Mouse (Mus musculus): Measurements from ENCODE around the gene Il18. TPM values are rescaled to one million over a fixed set of nuclear protein-coding genes. Genes with fewer than 3 reads are reported as not detected.

Il18 gene
- polyA plus RNA-seq, 1 experiment from 2014 or later = 27.3 TPM

DNA sequence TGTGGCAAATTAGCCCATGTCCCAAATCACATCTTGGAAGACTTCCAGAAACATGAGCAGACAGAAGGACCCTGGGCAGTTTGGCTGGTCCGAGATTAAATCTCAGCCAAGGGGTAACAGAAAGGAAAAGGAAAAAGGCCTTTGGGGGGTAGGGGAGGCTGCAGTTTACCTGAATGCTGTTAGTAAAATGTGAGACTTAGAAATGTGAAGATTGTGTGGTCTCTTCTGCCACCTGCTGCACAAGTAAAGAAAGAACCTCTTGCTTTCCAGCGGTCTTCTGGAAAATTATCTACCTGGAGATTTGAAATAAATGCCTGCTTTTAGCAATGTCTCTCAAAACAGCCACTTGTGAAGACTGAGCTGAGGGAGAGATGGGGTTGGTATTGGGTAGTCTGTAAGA lies 23.7 kb upstream of the Il18 start:
- Histone ChIP-seq H3K4me2 (replicated peaks) (no peak overlapping the region), H3K4me3 (replicated peaks) (no peak overlapping the region), H3K27me3 (no peaks in the 10 kb centered on the region), H3K4me1 (replicated peaks) (peaks cover 15% of the 10 kb centered on the region), H3K36me3 (no peaks in the 10 kb centered on the region), H3K9me3 (no peaks in the 10 kb centered on the region), H3K27ac (no peak overlapping the region), H3K9ac (replicated peaks) (no peak overlapping the region)
- 28% methylated on average over 2 of the region's 2 CpGs for WGBS
- ATAC-seq = no peak

DNA sequence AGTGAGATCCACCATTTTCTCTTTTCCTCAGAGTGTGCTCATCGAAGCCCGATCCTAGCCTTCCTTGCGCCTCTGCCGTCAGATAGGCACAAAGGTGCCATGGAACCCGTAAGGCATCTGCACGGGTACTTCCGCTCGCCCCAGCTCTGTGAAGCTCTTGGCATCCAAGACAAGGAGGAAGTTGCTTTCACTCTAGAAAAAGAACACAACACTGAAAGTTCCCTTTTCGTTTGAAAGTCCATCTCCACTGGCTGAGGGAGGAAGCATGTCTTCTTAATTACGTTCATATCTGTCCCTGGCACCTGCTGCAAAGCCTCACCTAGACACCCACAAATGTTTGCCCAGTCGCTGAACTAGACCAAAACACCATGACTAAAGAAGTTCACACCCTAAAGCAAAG lies 21.3 kb upstream of the Il18 start:
- no peaks in the 10 kb centered on the region for H3K36me3 ChIP-seq
- no peak overlapping the region for H3K27ac ChIP-seq
- H3K4me1 ChIP-seq (replicated peaks) = no peaks in the 10 kb centered on the region
- H3K9me3 ChIP-seq = no peaks in the 10 kb centered on the region
- no peaks in the 10 kb centered on the region for H3K27me3 ChIP-seq
- ATAC-seq = no peak
- no peak overlapping the region for H3K4me3 ChIP-seq (replicated peaks)
- no peak overlapping the region for H3K4me2 ChIP-seq (replicated peaks)
- no peak overlapping the region for H3K9ac ChIP-seq (replicated peaks)
- WGBS = 85% methylated on average over 11 of the region's 11 CpGs

DNA sequence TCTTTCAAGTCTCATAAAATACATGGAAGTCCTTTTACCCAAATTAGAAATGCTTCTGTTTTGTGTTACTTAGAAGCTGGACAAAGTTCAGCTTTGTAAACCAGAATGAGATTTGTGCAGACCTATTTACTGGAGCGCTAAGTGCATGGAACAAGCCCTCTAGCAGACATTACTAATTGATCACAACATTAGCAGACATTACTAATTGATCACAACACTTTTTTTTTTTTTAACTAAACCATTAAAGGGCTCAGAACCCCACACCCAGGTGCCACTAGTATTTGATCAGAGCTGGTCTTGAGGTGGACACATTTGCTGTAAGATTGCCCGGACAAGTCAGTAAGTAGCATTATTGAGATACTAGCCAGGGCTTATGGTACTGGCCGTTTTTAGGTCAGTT lies 20.8 kb upstream of the Il18 start:
- Histone ChIP-seq H3K9me3 (no peaks in the 10 kb centered on the region), H3K27ac (no peak overlapping the region), H3K27me3 (no peaks in the 10 kb centered on the region), H3K4me3 (replicated peaks) (no peak overlapping the region), H3K9ac (replicated peaks) (no peak overlapping the region), H3K36me3 (no peaks in the 10 kb centered on the region), H3K4me2 (replicated peaks) (no peak overlapping the region), H3K4me1 (replicated peaks) (no peaks in the 10 kb centered on the region)
- ATAC-seq = no peak
- WGBS = 83% methylated on average over 3 of the region's 3 CpGs

GRCm38 (mm10) chr9:50535930-50536329 lies 18.7 kb upstream of the Il18 start:
- no peak overlapping the region for H3K27ac ChIP-seq
- H3K4me1 ChIP-seq (replicated peaks) = no peaks in the 10 kb centered on the region
- no peak overlapping the region for H3K9ac ChIP-seq (replicated peaks)
- no peak for ATAC-seq
- no peaks in the 10 kb centered on the region for H3K9me3 ChIP-seq
- H3K4me2 ChIP-seq (replicated peaks) = no peak overlapping the region
- no peaks in the 10 kb centered on the region for H3K36me3 ChIP-seq
- 93% methylated on average over 5 of the region's 5 CpGs for WGBS
- no peak overlapping the region for H3K4me3 ChIP-seq (replicated peaks)
- no peaks in the 10 kb centered on the region for H3K27me3 ChIP-seq

DNA sequence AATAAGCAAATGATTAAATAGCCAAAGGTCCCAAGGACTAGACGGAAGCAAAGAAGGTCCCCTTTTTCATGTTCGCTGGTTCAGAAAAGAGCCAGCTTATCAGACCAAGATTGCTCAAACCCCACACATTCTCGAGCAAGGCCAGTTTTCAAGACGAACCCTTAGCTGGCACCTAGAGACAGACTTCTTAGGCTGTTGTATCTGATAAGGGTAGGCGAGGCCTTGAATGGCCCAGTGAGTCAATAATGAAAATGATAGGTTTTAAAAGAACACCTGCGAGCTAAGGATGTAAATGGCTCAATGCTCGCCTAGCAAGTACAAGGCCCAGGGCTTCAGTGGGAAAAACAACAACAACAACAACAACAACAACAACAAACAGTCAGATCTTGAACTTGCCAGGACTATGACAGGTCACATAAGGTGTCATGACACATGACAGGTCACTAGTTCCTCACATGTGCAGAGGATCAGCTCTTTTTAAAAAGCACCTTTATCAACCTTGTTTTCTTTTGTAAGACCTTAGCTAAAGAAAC lies 18.0 kb upstream of the Il18 start:
- H3K36me3 ChIP-seq = no peaks in the 10 kb centered on the region
- H3K9ac ChIP-seq (replicated peaks) = no peak overlapping the region
- H3K27me3 ChIP-seq = no peaks in the 10 kb centered on the region
- no peaks in the 10 kb centered on the region for H3K4me1 ChIP-seq (replicated peaks)
- no peaks in the 10 kb centered on the region for H3K9me3 ChIP-seq
- H3K27ac ChIP-seq = no peak overlapping the region
- WGBS = 86% methylated on average over 7 of the region's 7 CpGs
- H3K4me2 ChIP-seq (replicated peaks) = no peak overlapping the region
- no peak for ATAC-seq
- no peak overlapping the region for H3K4me3 ChIP-seq (replicated peaks)

GRCm38 (mm10) chr9:50537295-50537694 lies 17.3 kb upstream of the Il18 start:
- 88% methylated on average over 4 of the region's 4 CpGs for WGBS
- H3K9ac ChIP-seq (replicated peaks) = no peak overlapping the region
- no peaks in the 10 kb centered on the region for H3K9me3 ChIP-seq
- no peaks in the 10 kb centered on the region for H3K27me3 ChIP-seq
- no peaks in the 10 kb centered on the region for H3K36me3 ChIP-seq
- no peaks in the 10 kb centered on the region for H3K4me1 ChIP-seq (replicated peaks)
- H3K4me3 ChIP-seq (replicated peaks) = no peak overlapping the region
- no peak overlapping the region for H3K27ac ChIP-seq
- H3K4me2 ChIP-seq (replicated peaks) = no peak overlapping the region
- ATAC-seq = no peak

GRCm38 (mm10) chr9:50540170-50540569 lies 14.5 kb upstream of the Il18 start:
- Histone ChIP-seq H3K27ac (no peak overlapping the region), H3K4me3 (replicated peaks) (no peak overlapping the region), H3K4me1 (replicated peaks) (no peaks in the 10 kb centered on the region), H3K27me3 (no peaks in the 10 kb centered on the region), H3K36me3 (no peaks in the 10 kb centered on the region), H3K4me2 (replicated peaks) (no peak overlapping the region), H3K9me3 (no peaks in the 10 kb centered on the region), H3K9ac (replicated peaks) (no peak overlapping the region)
- 76% methylated on average over 7 of the region's 7 CpGs for WGBS
- no peak for ATAC-seq

- no peak for ATAC-seq
- Histone ChIP-seq H3K4me2 (replicated peaks) (no peak overlapping the region), H3K27ac (no peak overlapping the region), H3K4me1 (replicated peaks) (no peaks in the 10 kb centered on the region), H3K9me3 (no peaks in the 10 kb centered on the region), H3K27me3 (no peaks in the 10 kb centered on the region), H3K36me3 (no peaks in the 10 kb centered on the region), H3K4me3 (replicated peaks) (no peak overlapping the region), H3K9ac (replicated peaks) (no peak overlapping the region)
- 78% methylated on average over 9 of the region's 9 CpGs for WGBS
Measured at GRCm38 (mm10) chr9:50542401-50542800, 12.2 kb upstream of the Il18 start.

- Histone ChIP-seq H3K27me3 (no peaks in the 10 kb centered on the region), H3K9ac (replicated peaks) (no peak overlapping the region), H3K4me1 (replicated peaks) (no peaks in the 10 kb centered on the region), H3K27ac (no peak overlapping the region), H3K4me3 (replicated peaks) (no peak overlapping the region), H3K9me3 (no peaks in the 10 kb centered on the region), H3K36me3 (no peaks in the 10 kb centered on the region), H3K4me2 (replicated peaks) (no peak overlapping the region)
- 63% methylated on average over 5 of the region's 5 CpGs for WGBS
- no peak for ATAC-seq
Measured at GRCm38 (mm10) chr9:50547859-50548478, 6.7 kb upstream of the Il18 start.

DNA sequence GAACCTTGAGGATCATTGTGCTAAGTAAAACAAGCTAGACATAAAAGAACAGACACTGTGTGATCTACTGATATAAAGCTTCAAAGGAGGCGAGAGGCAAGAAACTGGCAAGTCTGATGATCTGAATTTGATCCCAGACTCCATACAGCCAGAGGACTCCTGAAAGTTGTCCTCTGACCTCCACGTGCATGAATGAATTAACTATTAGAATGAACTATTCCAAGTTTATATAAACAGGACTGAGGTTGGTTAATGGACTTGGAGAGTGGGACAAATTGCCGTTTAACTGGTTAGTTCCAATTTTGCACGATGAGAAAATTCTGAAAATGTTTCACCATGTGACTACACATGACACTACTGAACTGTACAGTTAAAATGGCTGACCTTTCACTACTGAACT lies 5.7 kb upstream of the Il18 start:
- Histone ChIP-seq H3K4me3 (replicated peaks) (no peak overlapping the region), H3K4me2 (replicated peaks) (no peak overlapping the region), H3K9me3 (no peaks in the 10 kb centered on the region), H3K9ac (replicated peaks) (no peak overlapping the region), H3K27ac (no peak overlapping the region), H3K36me3 (no peaks in the 10 kb centered on the region), H3K4me1 (replicated peaks) (peaks cover 5% of the 10 kb centered on the region), H3K27me3 (no peaks in the 10 kb centered on the region)
- no peak for ATAC-seq
- whole genome bisulfite sequencing = 91% methylated on average over 4 of the region's 4 CpGs

DNA sequence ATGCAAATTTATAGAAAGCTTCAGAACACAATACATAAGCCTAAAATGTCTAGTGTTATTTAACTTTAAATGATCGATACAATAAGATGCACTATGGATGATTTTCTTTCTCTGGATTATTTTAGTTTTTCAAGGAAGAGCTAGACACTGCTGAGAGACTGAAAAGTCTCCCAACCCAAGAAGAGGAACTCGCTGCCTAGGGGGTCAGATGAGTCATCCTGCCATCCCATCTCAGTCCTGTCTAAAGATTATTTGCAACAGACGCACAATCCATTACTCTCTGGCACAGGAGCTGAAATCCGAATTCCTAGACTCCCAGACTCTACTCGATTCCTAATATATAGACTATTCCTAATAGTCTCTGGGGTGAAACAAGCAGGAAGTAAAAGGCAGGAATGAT lies 2.4 kb upstream of the Il18 start:
- H3K4me2 ChIP-seq (replicated peaks) = no peak overlapping the region

GRCm38 (mm10) chr9:50553547-50553946 lies 1.1 kb upstream of the Il18 start:
- Histone ChIP-seq H3K4me2 (replicated peaks) (no peak overlapping the region), H3K9ac (replicated peaks) (no peak overlapping the region), H3K4me3 (replicated peaks) (no peak overlapping the region), H3K27ac (no peak overlapping the region; the same call in 1 of the 2 replicates), H3K9me3 (no peaks in the 10 kb centered on the region), H3K36me3 (no peaks in the 10 kb centered on the region), H3K27me3 (no peaks in the 10 kb centered on the region), H3K4me1 (replicated peaks) (peaks cover 20% of the 10 kb centered on the region)
- WGBS = 77% methylated on average over 2 of the region's 2 CpGs
- ATAC-seq = no peak

More for the DNA sequence above, 2.4 kb upstream of the Il18 start:
- no peak for ATAC-seq
- Histone ChIP-seq H3K4me3 (replicated peaks) (no peak overlapping the region), H3K9me3 (no peaks in the 10 kb centered on the region), H3K27me3 (no peaks in the 10 kb centered on the region), H3K27ac (no peak overlapping the region), H3K9ac (replicated peaks) (no peak overlapping the region), H3K4me1 (replicated peaks) (peaks cover 20% of the 10 kb centered on the region), H3K36me3 (no peaks in the 10 kb centered on the region)
- WGBS = 87% methylated on average over 5 of the region's 5 CpGs

DNA sequence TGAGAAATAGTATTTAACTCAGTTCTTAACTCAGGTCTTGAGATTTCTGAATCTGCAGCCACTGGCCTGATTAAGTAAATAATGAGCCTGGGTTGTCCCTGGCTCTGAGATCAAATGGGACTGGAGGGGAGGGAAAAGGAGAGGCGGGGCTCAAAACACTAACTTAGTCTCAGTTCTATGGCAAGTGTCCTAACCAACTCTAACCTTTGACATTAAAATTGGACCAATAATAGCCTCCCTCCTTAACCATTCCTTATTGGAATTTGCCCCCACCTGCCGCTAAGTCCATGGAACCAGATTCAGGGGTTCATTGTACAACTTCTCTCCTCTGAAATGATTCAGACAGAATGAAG lies 443 bp downstream of the Il18 start, which contains the start of gene Bco2:
Bco2 (minus strand) TSS at position 88 of the 353 bp plus-strand sequence.
- H3K27me3 ChIP-seq = no peaks in the 10 kb centered on the region

More for the DNA sequence above, 443 bp downstream of the Il18 start, which contains the start of gene Bco2:
- 8% methylated on average over 2 of the region's 2 CpGs for WGBS
- Histone ChIP-seq H3K9ac (replicated peaks) (peak within 1 kb of the TSS; percentile 47), H3K9me3 (no peaks in the 10 kb centered on the region), H3K27ac (peak within 1 kb of the TSS; percentile 85), H3K4me3 (replicated peaks) (peak within 1 kb of the TSS; percentile 27), H3K4me1 (replicated peaks) (peaks cover 20% of the 10 kb centered on the region), H3K36me3 (no peaks in the 10 kb centered on the region), H3K4me2 (replicated peaks) (peak within 1 kb of the TSS; percentile 51)
- peak; percentile 81 for ATAC-seq

Data from midbrain, embryonic 13.5 days (tissue).